Mouse (Mus musculus) kidney, postnatal 25 days (tissue): ENCODE measurements at regions not wholly inside any gene's neighbourhood (a gene's known extent, or its start where the extent isn't known, plus 50 kb on each side); places are given as distances from the start of the nearest gene placed in this dataset.

ENCODE experiments used
- DNase-seq, 2 experiments: peaks; one replicate each; pipeline ENCODE4 v3.0.0; 2021; ENCODE audit warnings: mixed read lengths in 2 of 2

- no peak for DNase-seq
These were observed 198.0 kb upstream of the Sema3a start for GRCm38 (mm10) chr5:12927247-12927646.

- no peak for DNase-seq
These were observed 188.2 kb upstream of the Sema3a start for GRCm38 (mm10) chr5:12937052-12937451.

- no peak for DNase-seq
These were observed 186.9 kb upstream of the Sema3a start for GRCm38 (mm10) chr5:12938162-12938852.

GRCm38 (mm10) chr5:12944554-12944953 lies 180.7 kb upstream of the Sema3a start:
- peak; percentile 13 to 36 for DNase-seq

GRCm38 (mm10) chr5:12948472-12948871 lies 176.7 kb upstream of the Sema3a start:
- no peak for DNase-seq

GRCm38 (mm10) chr5:12970987-12971386 lies 154.2 kb upstream of the Sema3a start:
- no peak for DNase-seq

- no peak for DNase-seq
These were observed 151.5 kb upstream of the Sema3a start for GRCm38 (mm10) chr5:12973701-12974100.

GRCm38 (mm10) chr5:12976015-12976742 lies 149.0 kb upstream of the Sema3a start:
- DNase-seq, result no peak

- no peak for DNase-seq
These were observed 147.3 kb upstream of the Sema3a start for GRCm38 (mm10) chr5:12977875-12978274.

- no peak for DNase-seq
These were observed 131.4 kb upstream of the Sema3a start for GRCm38 (mm10) chr5:12993826-12994225.

- no peak for DNase-seq
These were observed 127.8 kb upstream of the Sema3a start for GRCm38 (mm10) chr5:12997440-12997839.

GRCm38 (mm10) chr5:13007132-13007531 lies 118.1 kb upstream of the Sema3a start:
- DNase-seq, result no peak

DNA sequence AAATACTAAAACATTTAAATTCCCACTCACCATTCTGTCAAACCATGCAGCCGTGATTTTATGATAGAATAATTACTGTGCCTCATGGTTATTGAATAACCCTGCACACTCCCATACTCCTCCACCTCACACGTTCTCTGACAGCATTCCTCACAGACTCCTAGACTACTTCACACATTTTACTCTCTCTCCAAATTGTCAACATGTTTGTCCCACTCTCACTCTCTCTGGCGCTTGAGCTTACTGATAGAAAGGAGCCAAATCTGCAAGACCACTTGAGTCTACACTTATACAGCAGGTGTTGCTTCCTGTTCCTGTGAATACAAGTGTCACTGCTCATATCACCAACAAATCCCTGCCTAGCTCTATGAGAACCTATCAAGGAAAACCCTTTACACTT lies 102.9 kb upstream of the Sema3a start:
- no peak for DNase-seq

GRCm38 (mm10) chr5:13033332-13033731 lies 91.9 kb upstream of the Sema3a start:
- DNase-seq, result no peak

DNA sequence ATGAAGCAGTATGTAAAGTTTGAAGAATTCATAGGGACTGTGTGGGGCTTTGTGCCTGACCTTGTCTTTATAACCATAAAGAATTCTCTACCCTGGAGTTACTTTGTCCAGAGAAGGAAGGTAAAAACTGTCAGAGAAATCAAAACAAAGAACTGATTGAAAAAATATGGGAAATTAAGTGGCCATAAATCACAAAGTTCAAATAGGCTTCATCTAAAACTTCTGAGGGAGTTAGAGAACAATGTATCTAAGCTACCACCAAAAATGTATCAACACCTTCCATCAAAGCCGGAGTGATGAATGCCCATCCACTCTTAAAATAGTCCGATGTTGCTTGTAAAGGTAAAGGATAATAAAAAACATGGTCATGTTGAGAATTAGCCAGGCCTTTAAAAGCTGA lies 89.1 kb upstream of the Sema3a start:
- no peak for DNase-seq

- no peak for DNase-seq
These were observed 66.3 kb upstream of the Sema3a start for GRCm38 (mm10) chr5:13058883-13059423.

GRCm38 (mm10) chr5:13066942-13067341 lies 58.3 kb upstream of the Sema3a start:
- no peak for DNase-seq
